Mouse (Mus musculus): ENCODE data around the gene Cdk14. TPM values are rescaled to one million over a fixed set of nuclear protein-coding genes. Genes with fewer than 3 reads are reported as not detected.

The Cdk14 gene
- total RNA-seq, 2 experiments from 2014 or later, result 160 to 162 TPM

DNA sequence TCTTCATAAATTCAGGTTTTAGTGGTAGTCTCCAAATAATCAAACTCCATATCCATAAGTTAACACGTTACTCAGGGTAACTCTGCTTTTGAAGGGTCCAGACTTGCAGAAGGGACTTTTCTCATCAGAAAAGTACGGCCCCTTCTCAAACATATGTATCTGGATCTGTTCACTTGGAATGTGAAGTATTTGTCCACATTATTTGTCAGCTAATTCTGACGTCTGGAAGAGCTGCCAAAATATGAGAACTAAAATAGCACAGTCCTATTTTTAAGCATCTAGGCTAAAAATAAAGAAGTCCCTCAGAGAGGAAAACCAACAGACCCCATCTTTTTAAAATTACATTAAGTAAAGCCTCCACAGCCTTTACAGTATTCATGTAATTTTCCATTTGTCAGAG is 310.5 kb downstream of the Cdk14 start:
- no peak for DNase-seq (ENCODE audit: low spot score in 2 of 2)

GRCm38 (mm10) chr5:5109017-5109416 is 311.1 kb downstream of the Cdk14 start:
- DNase-seq (ENCODE audit: low spot score in 2 of 2), result no peak

- no peak for DNase-seq (ENCODE audit: low spot score in 2 of 2)
Observed at GRCm38 (mm10) chr5:5096248-5096915, 323.7 kb downstream of the Cdk14 start.

- no peak for DNase-seq (ENCODE audit: low spot score in 2 of 2)
Observed at GRCm38 (mm10) chr5:5092736-5093135, 327.4 kb downstream of the Cdk14 start.

DNA sequence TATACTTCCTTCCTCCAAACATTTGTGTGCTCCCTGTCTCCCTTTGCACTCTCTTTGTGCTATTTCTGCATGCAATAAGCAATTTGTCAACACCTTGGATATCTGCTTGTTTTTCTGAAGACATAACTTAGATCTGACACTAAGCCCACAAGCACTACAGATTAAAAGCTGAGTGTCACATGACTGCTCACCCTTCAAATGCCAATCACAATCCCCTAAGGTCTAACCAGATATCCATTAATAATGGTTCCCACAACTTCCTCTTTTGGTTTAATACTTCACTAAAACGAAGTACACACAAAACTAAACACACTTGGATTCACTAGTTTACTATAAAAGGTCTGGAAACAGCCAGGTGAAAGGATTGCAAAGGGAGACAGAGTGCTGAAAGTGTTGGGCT is 348.6 kb downstream of the Cdk14 start:
- DNase-seq (ENCODE audit: low spot score in 2 of 2), result no peak

- no peak for DNase-seq (ENCODE audit: low spot score in 2 of 2)
Observed at GRCm38 (mm10) chr5:5064686-5065085, 355.4 kb downstream of the Cdk14 start.

DNA sequence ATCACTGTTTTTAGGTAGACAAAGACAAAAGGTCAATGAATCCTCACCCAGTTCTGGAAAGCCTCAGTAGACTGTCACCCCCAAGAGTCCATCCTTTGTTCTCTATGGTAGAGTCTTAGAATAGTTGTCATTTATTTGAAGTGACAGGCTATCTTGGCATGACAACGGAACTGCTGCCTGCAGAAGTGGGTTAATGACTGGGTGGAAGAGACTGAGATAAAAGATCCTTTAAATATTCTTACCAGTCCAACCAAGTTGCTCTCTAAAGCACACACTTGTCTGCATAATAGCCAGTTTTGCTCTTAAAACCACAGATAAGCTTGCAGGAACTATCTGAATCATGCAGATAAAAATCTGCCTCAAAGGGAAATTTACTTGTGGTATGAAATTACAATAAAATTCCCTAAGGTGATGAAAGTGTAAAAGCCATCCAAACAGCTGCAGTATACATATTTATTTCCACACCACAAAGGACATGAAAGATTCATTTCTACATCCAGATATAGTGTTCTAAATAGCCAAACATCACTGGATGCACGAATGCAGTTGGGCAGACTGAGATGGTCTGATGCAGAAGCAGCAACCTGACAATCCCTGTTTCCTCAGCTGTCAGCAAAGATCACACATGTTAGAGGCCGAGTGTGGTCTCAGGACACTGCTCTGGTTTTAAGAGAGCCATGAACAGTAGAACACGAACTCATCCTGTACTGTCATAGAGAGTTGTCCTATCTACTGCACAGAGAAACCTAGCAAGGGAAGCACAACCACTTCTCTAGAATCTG is 363.8 kb downstream of the Cdk14 start:
- no peak for DNase-seq (ENCODE audit: low spot score in 2 of 2)

DNA sequence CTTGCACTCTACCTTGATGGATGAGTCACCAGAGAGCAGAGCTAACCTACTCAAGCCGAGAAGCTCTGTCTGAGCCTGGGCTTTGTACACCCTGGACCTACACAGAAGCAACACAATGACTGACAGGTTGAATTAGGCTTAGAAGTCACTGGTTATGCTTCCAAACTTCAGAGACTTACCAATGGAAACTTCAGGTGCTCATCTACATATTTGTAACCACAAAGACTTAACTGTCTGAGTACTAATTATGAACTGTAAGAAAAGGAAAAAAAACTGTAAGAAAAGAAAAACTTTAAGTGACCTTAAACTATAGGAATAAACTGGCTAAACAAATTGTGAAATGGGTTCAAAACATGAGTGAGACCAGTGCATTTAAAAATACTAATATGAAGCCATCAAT is 364.6 kb downstream of the Cdk14 start:
- DNase-seq (ENCODE audit: low spot score in 2 of 2), result no peak

DNA sequence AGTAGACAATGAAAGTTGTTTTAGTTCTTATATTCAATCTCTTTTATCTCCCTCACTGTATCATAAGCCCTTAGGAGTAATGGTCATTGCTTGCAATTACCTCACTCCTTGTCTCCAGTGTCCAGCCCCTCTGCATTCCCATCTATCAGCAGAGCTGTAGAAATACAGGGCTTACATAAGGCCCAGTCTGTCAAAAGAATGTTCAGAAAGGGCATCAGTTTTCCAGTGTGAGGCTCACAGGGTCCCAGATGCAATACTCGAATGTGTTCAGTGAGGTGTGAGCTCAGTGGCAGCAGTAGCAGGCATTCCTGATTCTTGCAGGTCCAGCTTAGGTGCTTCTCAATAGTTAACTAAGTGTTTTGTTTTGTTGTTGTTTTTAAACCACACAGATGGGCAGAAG is 365.8 kb downstream of the Cdk14 start:
- DNase-seq (ENCODE audit: low spot score in 2 of 2), result no peak

- peak in 1 of 2 experiments; percentile 35 for DNase-seq (ENCODE audit: low spot score in 2 of 2)
Observed at GRCm38 (mm10) chr5:5044326-5044725, 375.8 kb downstream of the Cdk14 start.

DNA sequence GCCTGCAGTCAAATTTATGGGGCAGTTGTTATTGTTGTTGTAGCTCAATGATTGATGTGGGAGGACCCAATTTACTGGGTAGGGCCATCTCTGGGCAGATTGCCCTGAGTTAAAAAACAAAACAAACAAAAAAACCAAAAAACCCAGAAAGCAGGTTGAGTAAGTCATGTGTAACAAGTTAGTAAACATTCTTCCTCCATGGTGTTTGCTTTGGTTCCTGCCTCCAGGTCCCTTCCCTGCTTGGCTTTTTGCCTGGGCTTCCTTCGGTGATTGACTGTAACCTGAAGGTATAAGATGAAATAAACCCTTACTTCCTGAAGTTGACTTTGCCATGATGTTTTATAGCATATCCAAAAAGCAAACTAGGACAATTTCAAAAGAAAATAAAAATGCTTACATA is 377.4 kb downstream of the Cdk14 start:
- DNase-seq (ENCODE audit: low spot score in 2 of 2), result no peak

DNA sequence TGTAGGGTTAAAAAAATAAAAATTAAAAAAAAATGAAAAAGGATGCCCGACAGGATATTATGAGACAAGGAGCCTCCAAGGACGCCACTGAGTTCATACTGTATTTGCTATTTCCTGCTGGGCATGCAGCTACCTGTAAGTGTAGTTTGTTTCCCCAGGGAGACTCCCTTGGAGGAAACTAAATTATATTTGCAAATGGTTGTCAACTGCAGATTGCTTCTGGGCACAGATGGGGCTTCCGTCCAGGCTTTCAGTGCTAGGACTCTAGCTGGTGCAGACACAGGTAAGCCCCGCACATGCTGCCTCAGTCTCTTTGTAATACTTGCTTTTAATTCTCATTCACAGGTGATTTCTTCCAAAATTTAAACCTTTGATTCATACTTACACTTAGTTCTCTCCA is 378.6 kb downstream of the Cdk14 start:
- no peak for DNase-seq (ENCODE audit: low spot score in 2 of 2)

DNA sequence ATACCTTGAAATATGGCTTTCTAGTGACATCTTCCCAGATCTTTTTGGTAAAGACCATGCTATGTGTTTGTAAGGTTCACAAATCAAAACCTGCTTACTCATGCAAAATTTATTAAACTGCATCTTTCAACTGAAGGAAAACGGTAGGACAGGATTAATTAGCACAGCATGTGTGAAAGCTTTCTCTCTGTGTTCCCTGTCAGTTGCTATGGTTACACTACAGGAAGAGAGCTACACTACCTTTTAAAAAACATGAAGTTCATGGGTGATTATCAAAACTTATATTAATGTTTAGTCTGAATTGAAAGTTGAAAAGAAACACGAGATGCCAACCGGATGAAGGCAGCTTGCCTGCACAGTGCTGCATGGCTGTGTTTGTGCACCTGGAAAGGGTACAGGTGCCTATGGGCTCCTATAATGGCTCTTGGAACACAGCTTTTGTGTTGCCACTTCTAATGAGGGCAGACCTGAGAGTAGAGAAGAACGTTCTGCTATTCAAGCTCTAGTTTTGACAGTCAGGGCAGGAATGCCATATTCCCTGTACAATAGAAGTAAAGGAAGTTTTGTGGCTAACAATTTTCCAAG is 380.3 kb downstream of the Cdk14 start:
- no peak for DNase-seq (ENCODE audit: low spot score in 2 of 2)

GRCm38 (mm10) chr5:5033445-5033844 is 386.7 kb downstream of the Cdk14 start:
- no peak for DNase-seq (ENCODE audit: low spot score in 2 of 2)

GRCm38 (mm10) chr5:5032847-5033246 is 387.3 kb downstream of the Cdk14 start:
- DNase-seq (ENCODE audit: low spot score in 2 of 2), result no peak

DNA sequence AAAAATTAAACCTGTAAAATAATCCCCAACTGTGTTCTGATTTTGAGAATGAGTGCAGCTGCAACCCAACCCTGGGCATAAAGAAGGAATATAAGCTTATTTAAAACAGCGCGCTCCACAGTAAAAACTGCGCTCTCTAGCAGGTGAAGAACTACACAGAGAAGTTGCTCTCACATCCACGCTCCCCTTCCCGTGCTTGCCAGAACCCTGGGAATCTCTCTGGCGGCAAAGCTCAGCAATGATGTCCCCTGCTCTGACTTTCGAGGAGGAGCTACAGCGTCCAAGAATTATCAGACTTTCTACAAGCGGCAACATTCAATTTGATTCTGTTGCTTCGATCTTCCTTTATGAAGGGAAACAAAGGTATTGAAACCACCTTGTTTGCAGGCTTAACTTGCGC is 387.7 kb downstream of the Cdk14 start:
- DNase-seq (ENCODE audit: low spot score in 2 of 2), result no peak

- DNase-seq (ENCODE audit: low spot score in 2 of 2), result no peak
Observed at GRCm38 (mm10) chr5:5030431-5030830, 389.7 kb downstream of the Cdk14 start.

GRCm38 (mm10) chr5:5018959-5019358 is 401.2 kb downstream of the Cdk14 start:
- DNase-seq (ENCODE audit: low spot score in 2 of 2), result no peak

- DNase-seq (ENCODE audit: low spot score in 2 of 2), result no peak
Observed at GRCm38 (mm10) chr5:5018242-5018641, 401.9 kb downstream of the Cdk14 start.

- DNase-seq (ENCODE audit: low spot score in 2 of 2), result no peak
Observed at GRCm38 (mm10) chr5:5013783-5014182, 406.3 kb downstream of the Cdk14 start.

DNA sequence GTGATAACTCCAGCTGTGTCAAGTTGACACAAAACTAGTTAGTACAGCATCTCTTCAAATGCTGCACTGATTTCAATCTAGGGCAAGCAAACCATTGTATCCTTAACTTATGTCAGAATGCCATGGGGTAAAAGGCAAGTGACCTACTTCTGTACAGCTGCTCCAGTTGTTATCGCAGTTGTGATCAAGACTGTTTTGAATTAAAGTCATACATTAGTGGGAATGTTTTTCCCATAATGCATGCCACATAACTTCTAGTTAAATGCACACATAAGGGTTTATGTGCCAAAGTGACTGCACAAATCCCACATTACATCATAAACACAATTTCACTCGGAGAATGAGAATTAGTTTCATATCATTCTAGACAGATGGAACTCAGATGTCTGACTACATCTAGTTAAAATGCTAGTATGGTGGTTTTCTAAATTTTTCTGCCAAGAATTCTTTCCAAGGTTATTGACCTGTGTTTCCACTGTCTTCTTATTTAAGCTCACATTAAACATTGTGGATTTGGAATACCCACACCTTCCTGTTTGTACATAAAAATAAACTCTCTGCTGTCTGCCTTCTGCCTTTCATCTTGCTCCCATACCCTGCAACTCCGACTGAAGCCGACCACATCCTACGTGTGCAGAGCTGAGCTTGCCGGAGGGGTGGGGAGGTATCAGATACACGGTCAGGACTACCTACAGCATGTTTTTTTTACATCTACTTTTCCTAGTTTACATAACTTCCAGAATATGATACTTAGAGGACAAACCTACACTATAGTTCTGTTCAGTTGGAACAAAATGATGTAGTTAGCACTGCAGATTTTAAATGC is 407.4 kb downstream of the Cdk14 start:
- no peak for DNase-seq (ENCODE audit: low spot score in 2 of 2)
